In genomic region chr5:45525101-45525500, GRCm38 (mm10) we compare ENCODE assay signal across 25 mouse cellular contexts.
"Had no signal": no experiment of that assay in that cellular context is flagged by ENCODE, and none has a peak within 500 bp of the region (broad histone marks: within the 10 kb centered on the region; RNA-seq: fewer than 3 reads in every experiment).

No protein-coding gene starts in this region.

- DNase-seq: gastrocnemius, adult 2 months; gastrocnemius, postnatal 10 days; gastrocnemius, postnatal 25 days; heart, adult 2 months; heart, postnatal 10 days; heart, postnatal 4 days; kidney, adult 18-20 months; liver; liver, embryonic 13.5 days had no signal

- H3K9me3 ChIP-seq: heart, embryonic 12.5 days; hindbrain, embryonic 10.5 days; hindbrain, embryonic 12.5 days; intestine, embryonic 15.5 days; kidney, embryonic 15.5 days; limb, embryonic 10.5 days; limb, embryonic 12.5 days; liver, embryonic 13.5 days; liver, embryonic 15.5 days had no signal

- H3K27ac ChIP-seq: gastrocnemius, adult 2 months; heart, adult 2 months; hindbrain, embryonic 10.5 days; hindbrain, embryonic 12.5 days; hindbrain, embryonic 14.5 days; intestine, embryonic 15.5 days; kidney, embryonic 15.5 days; layer of hippocampus, adult 2 months; left cerebral cortex, adult 2 months; limb, embryonic 10.5 days; limb, embryonic 12.5 days; liver, embryonic 13.5 days; liver, embryonic 15.5 days had no signal

- H3K9ac ChIP-seq: heart, embryonic 12.5 days; hindbrain, embryonic 12.5 days; hindbrain, embryonic 14.5 days; intestine, embryonic 15.5 days; kidney, embryonic 15.5 days; limb, embryonic 12.5 days; liver, embryonic 13.5 days; liver, embryonic 15.5 days had no signal

- ATAC-seq: forebrain, embryonic 16.5 days; hindbrain, embryonic 16.5 days; inflammation-experienced regulatory T-cells, adult 6 months; intestine, embryonic 15.5 days; intestine, postnatal 0 days had no signal

- H3K4me3 ChIP-seq: gastrocnemius, adult 2 months; heart, adult 2 months; heart, embryonic 12.5 days; hindbrain, embryonic 10.5 days; hindbrain, embryonic 12.5 days; intestine, embryonic 15.5 days; kidney, embryonic 15.5 days; layer of hippocampus, adult 2 months; left cerebral cortex, adult 2 months; limb, embryonic 10.5 days; limb, embryonic 12.5 days; liver, embryonic 13.5 days; liver, embryonic 15.5 days had no signal

- H3K27me3 ChIP-seq: heart, embryonic 12.5 days; hindbrain, embryonic 12.5 days; intestine, embryonic 15.5 days; kidney, embryonic 15.5 days; limb, embryonic 12.5 days; liver, embryonic 13.5 days; liver, embryonic 15.5 days had no signal

- H3K4me2 ChIP-seq: heart, embryonic 12.5 days; hindbrain, embryonic 12.5 days; hindbrain, embryonic 14.5 days; intestine, embryonic 15.5 days; kidney, embryonic 15.5 days; limb, embryonic 12.5 days; liver, embryonic 11.5 days; liver, embryonic 13.5 days; liver, embryonic 15.5 days had no signal
